Mouse (Mus musculus): ENCODE measurements around the gene Cpsf6. TPM values are rescaled to one million over a fixed set of nuclear protein-coding genes. Genes with fewer than 3 reads are reported as not detected.
A peak's percentile ranks its signal among the peaks of the same experiment; 100 is the strongest.

The Cpsf6 gene
- polyA plus RNA-seq, 1 experiment from 2014 or later = 49.4 TPM

DNA sequence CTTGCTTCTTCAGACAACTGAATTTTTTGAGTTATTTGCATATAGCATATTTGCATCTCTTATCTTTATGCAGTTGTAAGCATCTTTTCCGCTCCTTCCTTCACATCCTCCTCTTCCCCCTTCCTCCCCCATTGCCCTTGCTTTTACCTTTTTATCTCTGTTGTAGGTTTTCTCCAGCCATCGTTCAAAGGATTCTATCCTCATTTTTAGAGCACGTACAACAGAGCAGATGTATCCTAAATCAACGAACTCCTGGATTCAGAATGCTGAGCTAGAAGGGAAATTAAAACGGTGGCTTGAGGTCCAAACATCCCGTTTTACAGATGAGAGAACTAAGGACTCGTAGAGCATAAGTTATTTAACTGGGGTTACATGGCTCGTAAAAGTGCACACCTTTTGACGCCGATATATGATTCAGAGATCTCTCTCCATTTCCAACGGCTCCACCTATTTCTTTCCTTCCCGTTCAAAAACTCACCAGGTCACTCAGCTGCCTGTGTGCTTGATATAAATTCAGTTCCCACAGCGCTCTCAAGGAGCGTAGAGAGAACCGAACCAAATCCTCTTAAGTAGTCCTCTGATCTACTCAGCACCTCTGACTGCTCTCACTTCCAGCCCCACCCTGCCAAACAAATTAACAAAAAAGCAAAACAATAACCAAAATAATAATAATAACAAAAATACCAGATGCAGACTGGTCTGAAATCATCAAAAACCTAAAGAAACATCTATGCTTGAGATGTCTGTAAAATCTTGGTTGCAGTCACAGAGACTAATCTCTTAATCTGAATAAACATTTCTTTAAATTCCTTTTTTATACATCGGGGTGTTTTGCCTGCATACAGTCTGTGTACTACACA, 2.2 kb downstream of the Cpsf6 start:
- Histone ChIP-seq H3K27me3 (ENCODE audit: control insufficient read depth, insufficient read depth, low read depth, low read length) (no peaks in the 10 kb centered on the region), H3K9me3 (replicated peaks; ENCODE audit: control insufficient read depth, low read length) (no peaks in the 10 kb centered on the region), H3K9ac (ENCODE audit: low read depth, low read length) (peak overlapping the region; percentile 42; the same call in 1 of the 2 replicates), H3K36me3 (ENCODE audit: control insufficient read depth, insufficient read depth) (no peaks in the 10 kb centered on the region), H3K4me2 (ENCODE audit: low read depth, low read length) (peak overlapping the region; percentile 93), H3K4me1 (ENCODE audit: control insufficient read depth, low read depth, low read length) (peaks cover 19% of the 10 kb centered on the region), H3K4me3 (ENCODE audit: low read depth, low read length) (peak overlapping the region; percentile 99), H3K27ac (ENCODE audit: low read length) (no peak overlapping the region)
- no peak for ATAC-seq (ENCODE audit: low read depth)
- WGBS (ENCODE audit: insufficient replicate concordance) = 22% methylated on average over 16 of the region's 16 CpGs

DNA sequence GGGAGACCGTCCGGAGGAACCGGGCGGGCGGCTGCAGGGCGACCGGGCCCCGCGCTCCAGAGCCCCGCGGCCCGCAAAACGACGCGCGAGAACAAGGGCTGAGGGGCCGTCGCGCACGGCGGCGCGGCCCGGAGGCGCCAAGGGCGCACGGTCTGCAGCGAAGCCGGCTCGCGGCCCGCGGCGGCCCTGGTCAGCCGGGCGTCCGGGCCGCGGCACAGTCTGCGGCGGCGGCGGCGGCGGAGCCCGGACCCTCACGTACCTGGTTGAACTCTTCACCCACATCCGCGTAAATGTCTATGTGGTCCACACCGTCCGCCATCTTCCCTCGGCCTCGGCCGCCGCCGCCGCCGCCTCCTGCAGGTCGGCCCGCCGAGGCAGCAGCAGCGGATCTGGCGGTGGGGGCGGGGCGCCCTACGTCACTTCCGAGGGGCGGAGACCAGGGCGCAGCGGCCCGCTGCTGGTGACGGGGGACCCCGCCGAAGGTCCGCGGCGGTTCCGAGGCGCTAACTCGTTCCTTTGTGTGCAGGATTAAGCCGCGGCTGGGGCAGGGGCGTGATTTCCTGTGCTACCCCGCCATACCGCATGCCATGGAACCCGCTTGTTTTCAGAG, 3.1 kb downstream of the Cpsf6 start:
- peak overlapping the region; percentile 90 for H3K27ac ChIP-seq (ENCODE audit: low read length)
- no peaks in the 10 kb centered on the region for H3K27me3 ChIP-seq (ENCODE audit: control insufficient read depth, insufficient read depth, low read depth, low read length)
- no peaks in the 10 kb centered on the region for H3K9me3 ChIP-seq (replicated peaks; ENCODE audit: control insufficient read depth, low read length)
- peak overlapping the region; percentile 93 for H3K4me2 ChIP-seq (ENCODE audit: low read depth, low read length)
- peaks cover 19% of the 10 kb centered on the region for H3K4me1 ChIP-seq (ENCODE audit: control insufficient read depth, low read depth, low read length)
- peak overlapping the region; percentile 95 for H3K9ac ChIP-seq (ENCODE audit: low read depth, low read length)
- no peaks in the 10 kb centered on the region for H3K36me3 ChIP-seq (ENCODE audit: control insufficient read depth, insufficient read depth)
- peak overlapping the region; percentile 99 for H3K4me3 ChIP-seq (ENCODE audit: low read depth, low read length)
- peak; percentile 96 for ATAC-seq (ENCODE audit: low read depth)
- WGBS (ENCODE audit: insufficient replicate concordance) = 0% methylated on average over 49 of the region's 86 CpGs

DNA sequence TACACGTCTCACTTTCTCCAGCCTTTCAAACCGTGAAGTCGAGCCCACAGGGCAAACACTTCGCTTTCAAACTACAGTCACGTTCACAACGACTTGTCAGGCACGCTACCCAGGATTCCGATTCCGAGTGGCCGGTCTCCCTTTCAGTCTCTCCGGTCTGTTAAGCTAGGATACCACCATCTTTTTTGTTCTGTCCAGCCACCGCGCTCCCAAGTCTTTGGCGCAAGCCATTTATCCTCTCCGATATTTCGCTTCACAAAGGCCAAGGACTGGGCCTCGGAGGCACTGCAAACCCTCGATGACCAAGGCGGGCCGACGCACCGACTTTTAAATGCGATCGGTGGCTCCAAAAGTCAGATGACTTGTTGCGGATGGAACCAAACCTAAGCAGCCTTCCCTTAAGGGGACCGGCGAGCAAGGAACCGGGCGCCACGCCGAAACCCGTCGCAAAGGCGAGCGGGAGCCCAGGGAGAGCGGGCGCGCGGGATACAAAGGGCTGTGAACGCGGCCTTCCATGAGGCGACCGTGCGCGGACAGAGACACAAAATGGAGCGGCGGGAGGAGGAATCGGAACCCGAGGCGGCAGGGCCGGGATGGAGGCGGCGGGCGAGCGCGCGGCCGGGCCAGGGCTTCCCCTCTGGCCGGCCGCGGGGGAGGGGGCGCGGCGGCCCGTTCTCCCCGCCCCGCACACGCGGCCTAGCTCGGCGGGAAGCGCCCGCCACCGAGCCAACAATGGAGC, 3.8 kb downstream of the Cpsf6 start:
- H3K36me3 ChIP-seq (ENCODE audit: control insufficient read depth, insufficient read depth) = no peaks in the 10 kb centered on the region
- peak overlapping the region; percentile 93 for H3K4me2 ChIP-seq (ENCODE audit: low read depth, low read length)
- peak overlapping the region; percentile 95 for H3K9ac ChIP-seq (ENCODE audit: low read depth, low read length)
- no peaks in the 10 kb centered on the region for H3K9me3 ChIP-seq (replicated peaks; ENCODE audit: control insufficient read depth, low read length)
- WGBS (ENCODE audit: insufficient replicate concordance) = under 1% methylated on average over 66 of the region's 74 CpGs
- peak overlapping the region; percentile 99 for H3K4me3 ChIP-seq (ENCODE audit: low read depth, low read length)
- ATAC-seq (ENCODE audit: low read depth) = peak; percentile 69
- H3K27ac ChIP-seq (ENCODE audit: low read length) = peak overlapping the region; percentile 90
- H3K4me1 ChIP-seq (ENCODE audit: control insufficient read depth, low read depth, low read length) = peaks cover 19% of the 10 kb centered on the region
- H3K27me3 ChIP-seq (ENCODE audit: control insufficient read depth, insufficient read depth, low read depth, low read length) = no peaks in the 10 kb centered on the region

DNA sequence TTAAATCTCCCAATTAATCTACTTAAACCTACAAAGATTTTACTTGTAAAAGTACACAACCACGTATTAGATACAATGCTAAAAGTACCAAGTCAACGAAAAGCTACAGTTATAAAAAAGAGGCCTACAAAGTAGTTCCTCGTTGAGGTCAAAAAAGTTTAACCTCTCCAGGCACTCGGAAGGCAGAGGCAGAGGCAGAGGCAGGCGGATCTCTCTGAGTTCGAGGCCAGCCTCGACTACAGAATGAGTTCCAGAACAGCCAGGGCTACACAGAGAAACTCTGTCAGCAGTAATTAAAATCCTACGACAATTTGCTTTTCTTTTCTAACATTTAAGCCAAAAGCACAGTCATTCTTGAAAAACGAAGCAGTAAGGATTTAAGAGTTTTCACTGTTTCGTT, 4.7 kb downstream of the Cpsf6 start:
- Histone ChIP-seq H3K27ac (ENCODE audit: low read length) (no peak overlapping the region), H3K4me1 (ENCODE audit: control insufficient read depth, low read depth, low read length) (peaks cover 19% of the 10 kb centered on the region), H3K9ac (ENCODE audit: low read depth, low read length) (peak overlapping the region; percentile 95), H3K27me3 (ENCODE audit: control insufficient read depth, insufficient read depth, low read depth, low read length) (no peaks in the 10 kb centered on the region), H3K4me3 (ENCODE audit: low read depth, low read length) (peak overlapping the region; percentile 99), H3K36me3 (ENCODE audit: control insufficient read depth, insufficient read depth) (no peaks in the 10 kb centered on the region), H3K9me3 (replicated peaks; ENCODE audit: control insufficient read depth, low read length) (no peaks in the 10 kb centered on the region), H3K4me2 (ENCODE audit: low read depth, low read length) (peak overlapping the region; percentile 93)
- WGBS (ENCODE audit: insufficient replicate concordance) = 7% methylated on average over 10 of the region's 10 CpGs
- no peak for ATAC-seq (ENCODE audit: low read depth)

DNA sequence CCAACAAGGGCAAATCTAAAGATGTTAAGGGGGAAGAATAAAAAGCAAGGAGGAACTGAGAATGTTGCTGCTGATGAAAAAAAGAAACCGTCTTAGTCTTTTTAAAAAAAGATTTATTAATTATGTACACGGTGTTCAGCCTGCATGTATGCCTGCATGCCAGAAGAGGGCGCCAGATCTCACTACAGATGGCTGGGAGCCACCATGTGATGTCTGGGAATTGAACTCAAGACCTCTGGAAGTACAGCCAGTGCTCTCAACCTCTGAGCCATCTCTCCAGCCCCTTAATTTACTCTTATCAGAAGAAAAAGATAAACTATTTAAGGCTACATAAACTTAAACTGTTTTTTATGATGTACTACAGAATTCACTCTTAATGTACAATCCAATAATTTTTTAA, 16.7 kb downstream of the Cpsf6 start:
- ATAC-seq (ENCODE audit: low read depth) = no peak
- Histone ChIP-seq H3K4me2 (ENCODE audit: low read depth, low read length) (no peak overlapping the region), H3K4me3 (ENCODE audit: low read depth, low read length) (no peak overlapping the region), H3K36me3 (ENCODE audit: control insufficient read depth, insufficient read depth) (peaks cover 40% of the 10 kb centered on the region), H3K27ac (ENCODE audit: low read length) (no peak overlapping the region), H3K4me1 (ENCODE audit: control insufficient read depth, low read depth, low read length) (no peaks in the 10 kb centered on the region), H3K9ac (ENCODE audit: low read depth, low read length) (no peak overlapping the region), H3K27me3 (ENCODE audit: control insufficient read depth, insufficient read depth, low read depth, low read length) (no peaks in the 10 kb centered on the region), H3K9me3 (replicated peaks; ENCODE audit: control insufficient read depth, low read length) (no peaks in the 10 kb centered on the region)
- 15% methylated on average over 3 of the region's 3 CpGs for WGBS (ENCODE audit: insufficient replicate concordance)

- Histone ChIP-seq H3K4me3 (ENCODE audit: low read depth, low read length) (no peak overlapping the region), H3K27ac (ENCODE audit: low read length) (no peak overlapping the region)
- WGBS (ENCODE audit: insufficient replicate concordance) = 88% methylated on average over 11 of the region's 11 CpGs
Observed at GRCm38 (mm10) chr10:117358891-117359290, 20.9 kb downstream of the Cpsf6 start.

GRCm38 (mm10) chr10:117343000-117343399, 36.8 kb downstream of the Cpsf6 start:
- Histone ChIP-seq H3K4me3 (ENCODE audit: low read depth, low read length) (no peak overlapping the region), H3K4me2 (ENCODE audit: low read depth, low read length) (no peak overlapping the region), H3K9ac (ENCODE audit: low read depth, low read length) (no peak overlapping the region), H3K36me3 (ENCODE audit: control insufficient read depth, insufficient read depth) (no peaks in the 10 kb centered on the region), H3K4me1 (ENCODE audit: control insufficient read depth, low read depth, low read length) (no peaks in the 10 kb centered on the region), H3K27me3 (ENCODE audit: control insufficient read depth, insufficient read depth, low read depth, low read length) (no peaks in the 10 kb centered on the region), H3K9me3 (replicated peaks; ENCODE audit: control insufficient read depth, low read length) (no peaks in the 10 kb centered on the region), H3K27ac (ENCODE audit: low read length) (no peak overlapping the region)
- 71% methylated on average over 4 of the region's 4 CpGs for WGBS (ENCODE audit: insufficient replicate concordance)
- ATAC-seq (ENCODE audit: low read depth) = peak; percentile 27; the same call in 1 of the 2 replicates

More at GRCm38 (mm10) chr10:117358891-117359290, 20.9 kb downstream of the Cpsf6 start:
- Histone ChIP-seq H3K9me3 (replicated peaks; ENCODE audit: control insufficient read depth, low read length) (no peaks in the 10 kb centered on the region), H3K9ac (ENCODE audit: low read depth, low read length) (no peak overlapping the region), H3K4me2 (ENCODE audit: low read depth, low read length) (no peak overlapping the region), H3K36me3 (ENCODE audit: control insufficient read depth, insufficient read depth) (peaks cover 49% of the 10 kb centered on the region), H3K4me1 (ENCODE audit: control insufficient read depth, low read depth, low read length) (no peaks in the 10 kb centered on the region), H3K27me3 (ENCODE audit: control insufficient read depth, insufficient read depth, low read depth, low read length) (no peaks in the 10 kb centered on the region)
- ATAC-seq (ENCODE audit: low read depth) = no peak

- H3K4me3 ChIP-seq (ENCODE audit: low read depth, low read length) = no peak overlapping the region
- H3K4me1 ChIP-seq (ENCODE audit: control insufficient read depth, low read depth, low read length) = no peaks in the 10 kb centered on the region
- H3K4me2 ChIP-seq (ENCODE audit: low read depth, low read length) = no peak overlapping the region
- H3K9ac ChIP-seq (ENCODE audit: low read depth, low read length) = no peak overlapping the region
- no peaks in the 10 kb centered on the region for H3K9me3 ChIP-seq (replicated peaks; ENCODE audit: control insufficient read depth, low read length)
- H3K27me3 ChIP-seq (ENCODE audit: control insufficient read depth, insufficient read depth, low read depth, low read length) = no peaks in the 10 kb centered on the region
- no peak overlapping the region for H3K27ac ChIP-seq (ENCODE audit: low read length)
- ATAC-seq (ENCODE audit: low read depth) = no peak
- WGBS (ENCODE audit: insufficient replicate concordance) = 83% methylated on average over 2 of the region's 2 CpGs
- no peaks in the 10 kb centered on the region for H3K36me3 ChIP-seq (ENCODE audit: control insufficient read depth, insufficient read depth)
Observed at GRCm38 (mm10) chr10:117342406-117342805, 37.4 kb downstream of the Cpsf6 start.

Measured in liver, embryonic 16.5 days (tissue).